Mouse (Mus musculus) heart, postnatal 0 days (tissue): ENCODE measurements around the gene Gm44511.

ENCODE experiments used
- CTCF ChIP-seq: IDR thresholded peaks from 2 replicates; pipeline ENCODE4 v1.5.1; 2016; ENCODE audit warnings: antibody characterized with exemption, control low read depth, low read depth
- EP300 ChIP-seq: IDR thresholded peaks from 2 replicates; pipeline ENCODE4 v1.6.1; 2016; ENCODE audit warnings: antibody characterized with exemption, low read depth

GRCm38 (mm10) chr6:128852766-128853165, 26.7 kb upstream of the Gm44511 start:
- no peak for TF ChIP-seq CTCF
- no peak for TF ChIP-seq EP300
